Mouse (Mus musculus): ENCODE measurements around the gene Sema4f. TPM values are rescaled to one million over a fixed set of nuclear protein-coding genes. Genes with fewer than 3 reads are reported as not detected.

Gene Sema4f
- polyA plus RNA-seq, 1 experiment from 2014 or later: 3.4 TPM

- Histone ChIP-seq H3K9me3 (ENCODE audit: control insufficient read depth, low read length) (no peaks in the 10 kb centered on the region), H3K4me2 (ENCODE audit: low read depth) (no peak overlapping the region), H3K9ac (ENCODE audit: low read length) (no peak overlapping the region), H3K4me3 (ENCODE audit: low read depth, low read length) (no peak overlapping the region), H3K27me3 (ENCODE audit: control insufficient read depth, insufficient read depth, low read length) (no peaks in the 10 kb centered on the region), H3K36me3 (ENCODE audit: control insufficient read depth, insufficient read depth, low read length) (no peaks in the 10 kb centered on the region), H3K27ac (ENCODE audit: low read depth, low read length) (no peak overlapping the region), H3K4me1 (ENCODE audit: control insufficient read depth, insufficient read depth, low read length) (no peaks in the 10 kb centered on the region)
- WGBS: 83% methylated on average over 5 of the region's 5 CpGs
- ATAC-seq (ENCODE audit: insufficient read depth, low FRiP score, low TSS enrichment): no peak
- no peak for DNase-seq (ENCODE audit: low spot score)
Measured at GRCm38 (mm10) chr6:82868476-82868875, 71.1 kb downstream of the Sema4f start.

GRCm38 (mm10) chr6:82863380-82863874 lies 76.1 kb downstream of the Sema4f start:
- no peak overlapping the region for H3K27ac ChIP-seq (ENCODE audit: low read depth, low read length)
- H3K27me3 ChIP-seq (ENCODE audit: control insufficient read depth, insufficient read depth, low read length): no peaks in the 10 kb centered on the region
- H3K4me3 ChIP-seq (ENCODE audit: low read depth, low read length): no peak overlapping the region
- DNase-seq (ENCODE audit: low spot score) (no peak), ATAC-seq (ENCODE audit: insufficient read depth, low FRiP score, low TSS enrichment) (no peak)
- no peak overlapping the region for H3K4me2 ChIP-seq (ENCODE audit: low read depth)
- WGBS: 89% methylated on average over 8 of the region's 8 CpGs
- no peaks in the 10 kb centered on the region for H3K36me3 ChIP-seq (ENCODE audit: control insufficient read depth, insufficient read depth, low read length)
- no peaks in the 10 kb centered on the region for H3K4me1 ChIP-seq (ENCODE audit: control insufficient read depth, insufficient read depth, low read length)
- H3K9ac ChIP-seq (ENCODE audit: low read length): no peak overlapping the region
- no peaks in the 10 kb centered on the region for H3K9me3 ChIP-seq (ENCODE audit: control insufficient read depth, low read length)

GRCm38 (mm10) chr6:82862475-82862874 lies 77.1 kb downstream of the Sema4f start:
- no peak overlapping the region for H3K27ac ChIP-seq (ENCODE audit: low read depth, low read length)

GRCm38 (mm10) chr6:82862042-82862441 lies 77.5 kb downstream of the Sema4f start:
- H3K4me3 ChIP-seq (ENCODE audit: low read depth, low read length): no peak overlapping the region
- no peak overlapping the region for H3K4me2 ChIP-seq (ENCODE audit: low read depth)
- no peak overlapping the region for H3K27ac ChIP-seq (ENCODE audit: low read depth, low read length)
- no peak for DNase-seq (ENCODE audit: low spot score)
- H3K27me3 ChIP-seq (ENCODE audit: control insufficient read depth, insufficient read depth, low read length): no peaks in the 10 kb centered on the region
- ATAC-seq (ENCODE audit: insufficient read depth, low FRiP score, low TSS enrichment): no peak
- no peak overlapping the region; the same call in 1 of the 2 replicates for H3K9ac ChIP-seq (ENCODE audit: low read length)
- WGBS: 61% methylated on average over 3 of the region's 3 CpGs
- H3K36me3 ChIP-seq (ENCODE audit: control insufficient read depth, insufficient read depth, low read length): no peaks in the 10 kb centered on the region
- no peaks in the 10 kb centered on the region for H3K4me1 ChIP-seq (ENCODE audit: control insufficient read depth, insufficient read depth, low read length)
- no peaks in the 10 kb centered on the region for H3K9me3 ChIP-seq (ENCODE audit: control insufficient read depth, low read length)

More at GRCm38 (mm10) chr6:82862475-82862874, 77.1 kb downstream of the Sema4f start:
- Histone ChIP-seq H3K4me1 (ENCODE audit: control insufficient read depth, insufficient read depth, low read length) (no peaks in the 10 kb centered on the region), H3K4me2 (ENCODE audit: low read depth) (no peak overlapping the region), H3K27me3 (ENCODE audit: control insufficient read depth, insufficient read depth, low read length) (no peaks in the 10 kb centered on the region), H3K9me3 (ENCODE audit: control insufficient read depth, low read length) (no peaks in the 10 kb centered on the region), H3K9ac (ENCODE audit: low read length) (no peak overlapping the region; the same call in 1 of the 2 replicates), H3K36me3 (ENCODE audit: control insufficient read depth, insufficient read depth, low read length) (no peaks in the 10 kb centered on the region), H3K4me3 (ENCODE audit: low read depth, low read length) (no peak overlapping the region)
- DNase-seq (ENCODE audit: low spot score): no peak
- no peak for ATAC-seq (ENCODE audit: insufficient read depth, low FRiP score, low TSS enrichment)
- WGBS: 64% methylated on average over 7 of the region's 7 CpGs

Other genes with a start within 250 kb of the Sema4f start
- gene Pole4, start 234.4 kb downstream of the Sema4f start, polyA plus RNA-seq (2014; fragmentation: Nextera tagmentation; extraction: Ambion mirVana): 102 and 104 TPM in 2 replicates
- gene Hk2, start 165.3 kb downstream of the Sema4f start, polyA plus RNA-seq (2014; fragmentation: Nextera tagmentation; extraction: Ambion mirVana): 15.6 and 19.3 TPM in 2 replicates
- 0.26 TPM in 1 of 2 replicates, not detected in the other for gene M1ap, start 7.1 kb upstream of the Sema4f start, polyA plus RNA-seq (2014; fragmentation: Nextera tagmentation; extraction: Ambion mirVana)
- gene Dok1, start 93.7 kb upstream of the Sema4f start, polyA plus RNA-seq (2014; fragmentation: Nextera tagmentation; extraction: Ambion mirVana): 5.6 and 7.1 TPM in 2 replicates
- 6.7 and 9.2 TPM in 2 replicates for gene Loxl3, start 94.4 kb upstream of the Sema4f start, polyA plus RNA-seq (2014; fragmentation: Nextera tagmentation; extraction: Ambion mirVana)
- 122 TPM in 2 replicates for gene Aup1, start 114.8 kb upstream of the Sema4f start, polyA plus RNA-seq (2014; fragmentation: Nextera tagmentation; extraction: Ambion mirVana)
- gene Htra2, start 115.5 kb upstream of the Sema4f start, polyA plus RNA-seq (2014; fragmentation: Nextera tagmentation; extraction: Ambion mirVana): 33.2 and 34.1 TPM in 2 replicates
- gene Dqx1, start 118.1 kb upstream of the Sema4f start, polyA plus RNA-seq (2014; fragmentation: Nextera tagmentation; extraction: Ambion mirVana): 1.4 and 1.6 TPM in 2 replicates
- 21.2 and 30.4 TPM in 2 replicates for gene Tlx2, start 130.5 kb upstream of the Sema4f start, polyA plus RNA-seq (2014; fragmentation: Nextera tagmentation; extraction: Ambion mirVana)
- 41.8 and 42.0 TPM in 2 replicates for gene Pcgf1, start 138.1 kb upstream of the Sema4f start, polyA plus RNA-seq (2014; fragmentation: Nextera tagmentation; extraction: Ambion mirVana)
- 2.5 and 2.7 TPM in 2 replicates for gene Lbx2, start 146.6 kb upstream of the Sema4f start, polyA plus RNA-seq (2014; fragmentation: Nextera tagmentation; extraction: Ambion mirVana)
- gene Ccdc142, start 161.8 kb upstream of the Sema4f start, polyA plus RNA-seq (2014; fragmentation: Nextera tagmentation; extraction: Ambion mirVana): 3.3 and 3.5 TPM in 2 replicates
- gene Gm42688, start 161.8 kb upstream of the Sema4f start, polyA plus RNA-seq (2014; fragmentation: Nextera tagmentation; extraction: Ambion mirVana): 2.1 and 2.7 TPM in 2 replicates
- gene Mrpl53, start 169.3 kb upstream of the Sema4f start, polyA plus RNA-seq (2014; fragmentation: Nextera tagmentation; extraction: Ambion mirVana): 118 and 123 TPM in 2 replicates
- gene Mogs, start 175.7 kb upstream of the Sema4f start, polyA plus RNA-seq (2014; fragmentation: Nextera tagmentation; extraction: Ambion mirVana): 30.5 and 31.9 TPM in 2 replicates
- 169 and 177 TPM in 2 replicates for gene Wbp1, start 181.8 kb upstream of the Sema4f start, polyA plus RNA-seq (2014; fragmentation: Nextera tagmentation; extraction: Ambion mirVana)
- gene Ino80b, start 185.7 kb upstream of the Sema4f start, polyA plus RNA-seq (2014; fragmentation: Nextera tagmentation; extraction: Ambion mirVana): 19.8 and 23.4 TPM in 2 replicates
- gene Rtkn, start 195.7 kb upstream of the Sema4f start, polyA plus RNA-seq (2014; fragmentation: Nextera tagmentation; extraction: Ambion mirVana): 20.6 and 22.1 TPM in 2 replicates
- 12.2 and 14.5 TPM in 2 replicates for gene Wdr54, start 216.6 kb upstream of the Sema4f start, polyA plus RNA-seq (2014; fragmentation: Nextera tagmentation; extraction: Ambion mirVana)
- 1.4 and 1.5 TPM in 2 replicates for gene 1700003E16Rik, start 216.6 kb upstream of the Sema4f start, polyA plus RNA-seq (2014; fragmentation: Nextera tagmentation; extraction: Ambion mirVana)
- 114 and 125 TPM in 2 replicates for gene Dctn1, start 226.2 kb upstream of the Sema4f start, polyA plus RNA-seq (2014; fragmentation: Nextera tagmentation; extraction: Ambion mirVana)